Mouse (Mus musculus): ENCODE data around the gene Hnrnpa1.
"Not testable (repeated sequence)": the region's sequence is repeated elsewhere in the genome, so short reads cannot be mapped to it uniquely, and the experiment has no call there.

Gene Hnrnpa1

GRCm38 (mm10) chr15:103275943-103276342 lies 35.7 kb downstream of the Hnrnpa1 start:
- not testable (repeated sequence) for DNase-seq

DNA sequence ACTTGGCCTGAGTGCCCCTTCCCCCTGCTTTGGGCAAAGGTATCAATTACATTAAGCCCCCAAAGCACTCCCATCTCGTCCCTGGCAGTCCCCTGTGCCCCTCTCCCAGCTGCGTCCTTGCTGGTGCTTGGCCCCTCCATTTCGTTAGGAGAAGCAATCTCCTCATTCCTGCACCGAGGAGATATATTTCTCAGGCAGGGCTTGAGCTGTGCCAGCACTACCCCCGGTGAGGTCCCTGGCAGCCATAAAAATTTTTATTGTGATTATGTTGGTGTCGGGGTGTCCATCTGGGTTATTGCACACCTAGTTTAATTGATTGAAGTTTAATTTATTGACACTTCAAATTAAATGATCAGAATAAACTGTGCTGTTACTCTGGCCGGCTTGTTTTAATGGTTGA lies 37.7 kb downstream of the Hnrnpa1 start:
- DNase-seq, result no peak

GRCm38 (mm10) chr15:103279750-103280149 lies 39.5 kb downstream of the Hnrnpa1 start:
- DNase-seq, result peak; percentile 38 to 58

- DNase-seq, result peak; percentile 35 to 52
These were observed 40.7 kb downstream of the Hnrnpa1 start for GRCm38 (mm10) chr15:103280817-103281464.

DNA sequence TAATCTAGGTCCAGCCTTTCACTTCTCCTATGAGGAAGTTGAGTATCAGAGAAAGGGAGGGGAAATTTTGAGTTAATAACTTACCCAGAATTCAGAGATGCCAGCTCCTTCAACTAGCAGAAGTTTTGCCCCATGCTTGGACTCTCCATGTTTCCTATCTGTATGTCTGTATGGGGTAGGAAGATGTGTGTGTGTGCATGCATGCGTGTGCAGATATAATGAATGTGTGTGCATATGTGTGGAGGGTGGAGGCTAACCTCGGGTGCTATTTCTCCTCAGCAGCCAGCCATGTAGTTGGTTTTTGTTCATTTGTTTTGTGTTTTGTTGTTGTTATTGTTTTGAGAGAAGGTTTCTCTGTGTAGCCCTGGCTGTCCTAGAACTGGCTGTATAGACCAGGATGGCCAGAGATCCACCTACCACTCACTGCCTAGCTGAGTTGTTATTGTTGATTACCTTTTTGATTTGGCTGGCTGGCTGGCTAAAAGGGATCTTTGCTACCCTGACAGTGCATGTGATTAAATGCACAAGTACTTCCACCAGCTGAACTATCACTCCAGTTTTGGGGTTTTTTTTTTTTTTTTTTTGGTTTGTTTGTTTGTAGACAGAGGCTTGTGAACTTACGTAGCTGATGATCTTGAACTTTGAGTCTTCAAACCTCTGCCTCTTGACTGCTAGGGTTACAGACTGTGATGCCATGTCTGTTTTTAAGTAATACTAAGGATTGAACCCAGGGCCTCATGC lies 41.4 kb downstream of the Hnrnpa1 start:
- no peak for DNase-seq

DNA sequence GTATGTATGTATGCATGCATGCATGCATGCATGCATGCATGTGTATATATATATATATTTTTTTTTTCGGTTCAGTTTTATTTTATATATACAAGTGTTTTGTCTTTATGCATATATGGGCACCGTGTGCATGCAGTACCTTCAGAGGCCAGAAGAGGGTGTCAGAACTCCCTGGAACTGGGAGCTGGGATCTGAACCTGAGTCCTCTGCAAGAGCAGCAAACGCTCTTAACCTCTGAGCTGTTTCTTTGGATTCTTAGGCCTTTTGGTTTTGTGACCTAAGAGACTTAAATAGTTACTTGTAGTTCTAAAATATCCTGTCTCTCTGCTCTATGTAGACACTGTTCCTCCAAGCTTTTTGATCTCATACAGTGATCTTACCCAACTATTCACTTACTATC lies 43.8 kb downstream of the Hnrnpa1 start:
- DNase-seq, result peak; percentile 58 to 69

DNA sequence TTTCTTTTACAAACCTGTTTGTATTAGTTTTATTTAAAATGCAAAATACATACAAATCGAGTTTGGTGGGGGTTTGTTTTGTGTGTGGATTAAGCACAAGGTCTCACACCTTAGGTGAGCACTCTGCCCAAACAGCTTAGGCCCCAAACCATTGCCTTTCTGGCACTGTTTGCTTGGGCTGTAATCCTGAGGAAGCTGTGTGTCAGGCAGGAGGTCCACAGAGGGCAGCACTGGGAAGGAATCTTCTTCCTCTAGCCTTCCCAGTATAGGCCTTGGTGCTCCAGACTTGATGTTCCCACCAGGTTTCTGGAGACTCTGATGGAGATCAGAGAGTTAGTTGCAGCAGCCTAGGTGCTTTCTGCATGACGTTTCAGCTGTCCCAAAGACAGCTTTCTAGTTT lies 44.4 kb downstream of the Hnrnpa1 start:
- DNase-seq, result peak; percentile 40 to 49

GRCm38 (mm10) chr15:103285778-103286417 lies 45.7 kb downstream of the Hnrnpa1 start:
- peak; percentile 89 to 90 for DNase-seq

DNA sequence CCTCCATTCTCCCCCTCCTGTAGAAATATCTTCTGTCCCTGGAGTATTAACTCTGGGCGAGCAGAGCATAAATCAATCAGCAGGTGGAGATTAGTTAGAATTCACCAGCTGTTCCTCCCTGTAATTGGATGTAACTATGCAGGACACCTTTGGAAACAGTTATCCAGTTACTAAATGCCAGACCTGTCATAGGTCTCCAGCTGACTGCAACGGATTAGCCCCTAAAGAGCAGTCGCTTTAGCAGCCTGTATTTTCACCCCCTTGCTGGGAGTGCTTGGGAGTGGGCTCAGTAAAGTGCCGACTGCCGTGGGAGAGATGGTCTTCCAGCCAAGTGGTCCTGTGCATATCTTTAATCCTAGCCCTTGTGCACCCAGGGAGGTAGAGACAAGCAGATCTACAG lies 49.4 kb downstream of the Hnrnpa1 start:
- DNase-seq, result no peak

- no peak for DNase-seq
These were observed 50.2 kb downstream of the Hnrnpa1 start for GRCm38 (mm10) chr15:103290417-103290816.

DNA sequence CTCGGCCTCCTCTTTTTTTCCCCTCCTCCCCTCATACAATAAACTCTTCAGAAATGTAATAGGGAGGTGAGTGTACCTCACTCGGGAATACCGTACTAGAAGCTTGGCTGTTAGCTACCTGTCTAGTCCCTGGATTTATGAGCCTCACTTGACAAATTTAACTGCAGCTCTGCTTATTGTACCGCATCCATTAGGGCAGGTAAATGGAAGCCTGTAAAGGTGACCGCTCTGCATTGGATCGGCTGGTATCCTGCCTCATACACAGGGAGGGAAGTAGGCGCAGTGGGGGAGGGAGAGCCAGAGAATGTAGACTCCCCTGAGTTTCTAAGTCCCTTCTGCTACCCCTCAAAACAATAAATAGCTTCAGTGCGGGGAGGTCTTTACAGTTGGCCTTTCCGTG lies 50.6 kb downstream of the Hnrnpa1 start:
- DNase-seq, result no peak

GRCm38 (mm10) chr15:103292673-103293345 lies 52.6 kb downstream of the Hnrnpa1 start:
- DNase-seq, result no peak

DNA sequence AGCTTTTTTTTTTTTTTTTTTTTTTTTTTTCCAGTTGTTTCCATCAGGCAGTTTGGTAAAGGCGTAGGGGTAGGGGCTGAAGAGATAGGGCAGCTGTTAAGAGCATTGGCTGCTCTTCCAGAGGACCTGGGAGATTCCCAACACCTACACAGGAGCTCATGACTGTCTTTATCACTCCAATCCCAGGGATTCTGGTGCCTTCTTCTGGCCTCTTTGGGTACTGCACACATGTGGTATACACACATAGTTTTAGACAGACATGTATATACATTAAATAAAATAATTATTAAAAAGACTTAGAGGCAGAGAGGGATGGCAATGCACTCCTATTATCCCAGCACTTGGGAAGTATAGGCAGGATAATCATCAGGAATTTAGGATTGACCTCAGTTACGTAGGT lies 53.1 kb downstream of the Hnrnpa1 start:
- no peak for DNase-seq

- DNase-seq, result no peak
These were observed 54.4 kb downstream of the Hnrnpa1 start for GRCm38 (mm10) chr15:103294649-103295048.

GRCm38 (mm10) chr15:103295851-103296250 lies 55.6 kb downstream of the Hnrnpa1 start:
- no peak for DNase-seq
